ENCODE assay signal across 18 mouse cellular contexts in genomic region chr12:99172170-99172569, GRCm38 (mm10).
DNase-seq lines count a peak whose midpoint lies in the region; ATAC-seq and TF ChIP-seq lines count a peak whose summit lies in the region.
"Had no signal": no experiment of that assay in that cellular context is flagged by ENCODE, and none has a peak within 500 bp of the region (broad histone marks: within the 10 kb centered on the region; RNA-seq: fewer than 3 reads in every experiment).

No protein-coding gene starts in this region.

- CTCF ChIA-PET in Patski (lab: Charles Lee) = no interaction called here

- POLR2A ChIA-PET in Patski (lab: Charles Lee) = interaction anchor here (0.6 kb wide), 1 partner anchor 537 kb away, joined by 4 read pairs; no protein-coding TSS in a partner anchor

- ATAC-seq in limb, embryonic 11.5 days (ENCODE audit: insufficient number of reproducible peaks, low FRiP score, low TSS enrichment, low read depth) = no peak
- no peak for ATAC-seq in Patski
- no peak for ATAC-seq in forebrain, embryonic 15.5 days (replicated peaks)
- ATAC-seq: intestine, embryonic 15.5 days had no signal

- no peaks in the 10 kb centered on the region for H3K4me1 ChIP-seq in limb, embryonic 11.5 days (ENCODE audit: control insufficient read depth, insufficient read depth, low read length)
- no peaks in the 10 kb centered on the region for H3K4me1 ChIP-seq in limb, embryonic 10.5 days
- peaks cover 14% of the 10 kb centered on the region for H3K4me1 ChIP-seq in forebrain, embryonic 15.5 days
- H3K4me1 ChIP-seq: embryonic facial prominence, embryonic 12.5 days; intestine, embryonic 15.5 days; lung, embryonic 15.5 days; megakaryocyte, embryonic 14.5 days; neural tube, embryonic 12.5 days had no signal

- TF ChIP-seq CTCF in Patski (IDR thresholded peaks at IDR 0.05) = peak; percentile 32

- H3K9ac ChIP-seq in limb, embryonic 11.5 days (ENCODE audit: low read length) = no peak overlapping the region
- H3K9ac ChIP-seq in forebrain, embryonic 15.5 days (replicated peaks) = no peak overlapping the region
- H3K9ac ChIP-seq: embryonic facial prominence, embryonic 12.5 days; intestine, embryonic 15.5 days; lung, embryonic 15.5 days; neural tube, embryonic 12.5 days had no signal

- in situ Hi-C loops in Patski (cut with MboI; ENCODE audit: low pct_unique_long_range_greater_than_20kb) = no loop called here

- DNase-seq in limb, embryonic 11.5 days (ENCODE audit: low spot score) = peak; percentile 24
- no peak for DNase-seq in limb, embryonic 10.5 days (ENCODE audit: low spot score)
- peak; percentile 49 for DNase-seq in thymus, postnatal 4 days
- no peak for DNase-seq in thymus, adult 18-20 months
- DNase-seq in Patski (ENCODE audit: low read depth, low spot score) = no peak
- DNase-seq in adrenal gland, postnatal 14 days = no peak
- DNase-seq: cerebellum, adult 11-12 months; kidney, postnatal 14 days; layer of hippocampus, adult 9-11 months; right cerebral cortex, postnatal 25 days had no signal

- no peak overlapping the region for H3K4me2 ChIP-seq in limb, embryonic 11.5 days (ENCODE audit: low read depth, severe bottlenecking)
- H3K4me2 ChIP-seq in forebrain, embryonic 15.5 days (replicated peaks) = no peak overlapping the region
- H3K4me2 ChIP-seq: embryonic facial prominence, embryonic 12.5 days; intestine, embryonic 15.5 days; lung, embryonic 15.5 days; neural tube, embryonic 12.5 days had no signal

- no peaks in the 10 kb centered on the region for H3K36me3 ChIP-seq in limb, embryonic 11.5 days (ENCODE audit: control insufficient read depth, insufficient read depth, low read length)
- H3K36me3 ChIP-seq in limb, embryonic 10.5 days = no peaks in the 10 kb centered on the region
- H3K36me3 ChIP-seq in forebrain, embryonic 15.5 days = no peaks in the 10 kb centered on the region
- H3K36me3 ChIP-seq: embryonic facial prominence, embryonic 12.5 days; G1E; hindbrain, embryonic 10.5 days; intestine, embryonic 15.5 days; lung, embryonic 15.5 days; neural tube, embryonic 12.5 days had no signal

- no peak overlapping the region for H3K27ac ChIP-seq in limb, embryonic 11.5 days (replicated peaks; ENCODE audit: low read depth, low read length)
- H3K27ac ChIP-seq in limb, embryonic 10.5 days = no peak overlapping the region
- H3K27ac ChIP-seq in forebrain, embryonic 15.5 days (replicated peaks) = no peak overlapping the region
- H3K27ac ChIP-seq: embryonic facial prominence, embryonic 12.5 days; hindbrain, embryonic 10.5 days; intestine, embryonic 15.5 days; lung, embryonic 15.5 days; neural tube, embryonic 12.5 days had no signal

- 85% methylated on average over 5 of the region's 5 CpGs for WGBS in limb, embryonic 11.5 days
- 87% methylated on average over 5 of the region's 5 CpGs for WGBS in limb, embryonic 10.5 days
- 84% methylated on average over 5 of the region's 5 CpGs for whole genome bisulfite sequencing in forebrain, embryonic 15.5 days

- no peak overlapping the region for H3K4me3 ChIP-seq in limb, embryonic 11.5 days (ENCODE audit: low read depth, low read length)
- H3K4me3 ChIP-seq in limb, embryonic 10.5 days = no peak overlapping the region
- no peak overlapping the region for H3K4me3 ChIP-seq in forebrain, embryonic 15.5 days
- H3K4me3 ChIP-seq: embryonic facial prominence, embryonic 12.5 days; hindbrain, embryonic 10.5 days; intestine, embryonic 15.5 days; lung, embryonic 15.5 days; megakaryocyte, embryonic 14.5 days; neural tube, embryonic 12.5 days had no signal

- H3K9me3 ChIP-seq in limb, embryonic 11.5 days (ENCODE audit: control insufficient read depth, low read length) = no peaks in the 10 kb centered on the region
- no peaks in the 10 kb centered on the region for H3K9me3 ChIP-seq in limb, embryonic 10.5 days (replicated peaks)
- H3K9me3 ChIP-seq in forebrain, embryonic 15.5 days = no peaks in the 10 kb centered on the region
- H3K9me3 ChIP-seq: embryonic facial prominence, embryonic 12.5 days; intestine, embryonic 15.5 days; lung, embryonic 15.5 days; neural tube, embryonic 12.5 days had no signal

- H3K27me3 ChIP-seq in limb, embryonic 11.5 days (ENCODE audit: control insufficient read depth, insufficient read depth, low read length) = no peaks in the 10 kb centered on the region
- H3K27me3 ChIP-seq in limb, embryonic 10.5 days (ENCODE audit: low read depth, poor library complexity, severe bottlenecking) = no peaks in the 10 kb centered on the region
- H3K27me3 ChIP-seq in Patski = no peaks in the 10 kb centered on the region
- no peaks in the 10 kb centered on the region for H3K27me3 ChIP-seq in forebrain, embryonic 15.5 days
- H3K27me3 ChIP-seq: embryonic facial prominence, embryonic 12.5 days; intestine, embryonic 15.5 days; lung, embryonic 15.5 days; neural tube, embryonic 12.5 days had no signal

Comparison
In these comparisons a context has a peak if more than half of its experiments do, and no peak if none do; other contexts are left out.
1. DNase-seq: peak in limb, embryonic 11.5 days (single experiment) and thymus, postnatal 4 days (single experiment); none in limb, embryonic 10.5 days (single experiment), thymus, adult 18-20 months (0 of 2), Patski (single experiment) and adrenal gland, postnatal 14 days (single experiment).